Mouse (Mus musculus) forebrain, postnatal 0 days (tissue): ENCODE results near the gene Tor1a. TPM values are rescaled to one million over a fixed set of nuclear protein-coding genes. Genes with fewer than 3 reads are reported as not detected.

Source experiments
- ATAC-seq: fragments of 200-750 bp; cut with Nextera tagmentation; 2 replicates; pipeline ENCODE4 v1.8.0; 2017; ENCODE audit warnings: mild to moderate bottlenecking, moderate library complexity
- DNase-seq: peaks from one replicate; pipeline ENCODE4 v3.0.0-alpha.2; 2015
- H3K27ac ChIP-seq: fragments of 300-500 bp; sonication (generic); 2 replicates; pipeline ENCODE4 v1.5.1; 2014; ENCODE audit warnings: low read depth, mild to moderate bottlenecking, antibody characterized with exemption, low read length, moderate library complexity, mixed read lengths
- H3K27me3 ChIP-seq: fragments of 300-500 bp; sonication (generic); 2 replicates; pipeline ENCODE4 v1.6.1; 2014; ENCODE audit warnings: mild to moderate bottlenecking, low read length, mixed read lengths; ENCODE audit not compliant: insufficient read depth
- H3K36me3 ChIP-seq: fragments of 300-500 bp; sonication (generic); 2 replicates; pipeline ENCODE4 v1.6.1; 2014; ENCODE audit warnings: mild to moderate bottlenecking, moderate library complexity; ENCODE audit not compliant: insufficient read depth
- H3K4me1 ChIP-seq: fragments of 300-500 bp; sonication (generic); 2 replicates; pipeline ENCODE4 v1.6.1; 2014; ENCODE audit warnings: antibody characterized with exemption; ENCODE audit not compliant: insufficient read depth
- H3K4me2 ChIP-seq: fragments of 300-500 bp; sonication (generic); 2 replicates; pipeline ENCODE4 v1.6.1; 2014; ENCODE audit warnings: low read depth, mild to moderate bottlenecking, moderate library complexity
- H3K4me3 ChIP-seq: fragments of 300-500 bp; sonication (generic); 2 replicates; pipeline ENCODE4 v1.5.1; 2014; ENCODE audit warnings: low read depth, low read length, mixed read lengths
- H3K9ac ChIP-seq: fragments of 300-500 bp; sonication (generic); 2 replicates; pipeline ENCODE4 v1.6.1; 2014; ENCODE audit warnings: mild to moderate bottlenecking
- H3K9me3 ChIP-seq: fragments of 300-500 bp; sonication (generic); 2 replicates; pipeline ENCODE4 v1.6.1; 2016; ENCODE audit warnings: low read length
- CTCF ChIP-seq: sonication (generic); IDR thresholded peaks from 2 replicates; pipeline ENCODE4 v1.5.1; 2016; ENCODE audit warnings: antibody characterized with exemption, control low read depth, low read depth
- WGBS: fragments of 180-500 bp; shearing (Covaris S2); extraction: QIAGEN DNeasy Blood & Tissue Kit; methylation state at CpG from one replicate; pipeline ENCODE4 v1.1.7; 2014; 5-methylcytosine and 5-hydroxymethylcytosine counted together
- polyA plus RNA-seq: library from polyadenylated mRNA; unstranded; fragments of >200 nt; fragmentation: Nextera tagmentation; extraction: Ambion mirVana; gene quantifications from 2 replicates; pipeline ENCODE4 v1.2.1, GENCODE M21; 2015
- total RNA-seq: library from RNA; depleted of rRNA; stranded (reverse); fragments of >200 nt; gene quantifications from 2 replicates; pipeline ENCODE4 v1.2.3, GENCODE M21; 2014; rRNA removed

Tor1a gene
- total RNA-seq (53.6 and 71.6 TPM in 2 replicates), polyA plus RNA-seq (97.3 and 105 TPM in 2 replicates)

- TF ChIP-seq CTCF, result no peak
- H3K9ac ChIP-seq, result peak within 1 kb of the TSS; percentile 88
- no peaks in the 10 kb centered on the region for H3K9me3 ChIP-seq
- 6% methylated on average over 59 of the region's 59 CpGs for WGBS
- H3K4me1 ChIP-seq, result peaks cover 15% of the 10 kb centered on the region; the same call in 1 of the 2 replicates
- ATAC-seq (peak; percentile 97), DNase-seq (peak; percentile 93)
- peak within 1 kb of the TSS; percentile 83 for H3K4me2 ChIP-seq
- H3K27me3 ChIP-seq, result no peaks in the 10 kb centered on the region
- H3K4me3 ChIP-seq, result peak within 1 kb of the TSS; percentile 96
- peak within 1 kb of the TSS; percentile 84 for H3K27ac ChIP-seq
- peaks cover 30% of the 10 kb centered on the region for H3K36me3 ChIP-seq
Observed at GRCm38 (mm10) chr2:30967352-30968327, at the start of gene Tor1a. TSS of gene Tor1a (minus strand) at chr2:30967933.

- peaks cover 48% of the 10 kb centered on the region for H3K36me3 ChIP-seq
- 79% methylated on average over 14 of the region's 14 CpGs for WGBS
- no peaks in the 10 kb centered on the region for H3K4me1 ChIP-seq
- no peak overlapping the region for H3K9ac ChIP-seq
- H3K9me3 ChIP-seq, result no peaks in the 10 kb centered on the region
- no peak overlapping the region for H3K4me3 ChIP-seq
- DNase-seq, result no peak
- H3K4me2 ChIP-seq, result no peak overlapping the region
- no peaks in the 10 kb centered on the region for H3K27me3 ChIP-seq
- H3K27ac ChIP-seq, result no peak overlapping the region
- TF ChIP-seq CTCF, result no peak
- ATAC-seq, result no peak
Observed at GRCm38 (mm10) chr2:31013371-31014120, 45.8 kb upstream of the Tor1a start.

GRCm38 (mm10) chr2:31007208-31007607, 39.5 kb upstream of the Tor1a start:
- no peak for ATAC-seq
- H3K4me2 ChIP-seq, result no peak overlapping the region
- DNase-seq, result no peak
- peaks cover 71% of the 10 kb centered on the region for H3K36me3 ChIP-seq
- H3K4me3 ChIP-seq, result no peak overlapping the region
- no peaks in the 10 kb centered on the region for H3K4me1 ChIP-seq
- no peaks in the 10 kb centered on the region for H3K27me3 ChIP-seq
- no peaks in the 10 kb centered on the region for H3K9me3 ChIP-seq
- no peak for TF ChIP-seq CTCF
- H3K9ac ChIP-seq, result no peak overlapping the region
- H3K27ac ChIP-seq, result no peak overlapping the region
- 95% methylated on average over 5 of the region's 5 CpGs for WGBS

GRCm38 (mm10) chr2:31006434-31006833, 38.7 kb upstream of the Tor1a start:
- no peak overlapping the region for H3K4me2 ChIP-seq
- H3K9me3 ChIP-seq, result no peaks in the 10 kb centered on the region
- DNase-seq, result no peak
- H3K27ac ChIP-seq, result no peak overlapping the region
- no peak for ATAC-seq
- WGBS, result 84% methylated on average over 5 of the region's 5 CpGs
- H3K4me1 ChIP-seq, result no peaks in the 10 kb centered on the region
- H3K27me3 ChIP-seq, result no peaks in the 10 kb centered on the region
- H3K36me3 ChIP-seq, result peaks cover 74% of the 10 kb centered on the region
- no peak overlapping the region for H3K4me3 ChIP-seq
- no peak overlapping the region for H3K9ac ChIP-seq
- no peak for TF ChIP-seq CTCF

GRCm38 (mm10) chr2:31005453-31005852, 37.7 kb upstream of the Tor1a start:
- H3K9ac ChIP-seq, result no peak overlapping the region
- ATAC-seq (no peak), DNase-seq (no peak)
- no peaks in the 10 kb centered on the region for H3K4me1 ChIP-seq
- WGBS, result 76% methylated on average over 2 of the region's 2 CpGs
- peaks cover 71% of the 10 kb centered on the region for H3K36me3 ChIP-seq
- no peak overlapping the region for H3K4me3 ChIP-seq
- no peaks in the 10 kb centered on the region for H3K27me3 ChIP-seq
- TF ChIP-seq CTCF, result no peak
- no peak overlapping the region for H3K4me2 ChIP-seq
- H3K27ac ChIP-seq, result no peak overlapping the region
- no peaks in the 10 kb centered on the region for H3K9me3 ChIP-seq

GRCm38 (mm10) chr2:31002857-31003256, 35.1 kb upstream of the Tor1a start:
- ATAC-seq (no peak), DNase-seq (no peak)
- Histone ChIP-seq H3K9me3 (no peaks in the 10 kb centered on the region), H3K36me3 (peaks cover 62% of the 10 kb centered on the region), H3K4me2 (no peak overlapping the region), H3K9ac (no peak overlapping the region), H3K4me3 (no peak overlapping the region), H3K27ac (no peak overlapping the region), H3K4me1 (no peaks in the 10 kb centered on the region), H3K27me3 (no peaks in the 10 kb centered on the region)
- 93% methylated on average over 10 of the region's 10 CpGs for WGBS
- no peak for TF ChIP-seq CTCF
